Mouse (Mus musculus): Measurements from ENCODE around the gene Amn. TPM values are rescaled to one million over a fixed set of nuclear protein-coding genes. Genes with fewer than 3 reads are reported as not detected.

Gene Amn
- total and polyA plus RNA-seq, 3 experiments = 0.12 to 0.14 TPM; not detected in 1

DNA sequence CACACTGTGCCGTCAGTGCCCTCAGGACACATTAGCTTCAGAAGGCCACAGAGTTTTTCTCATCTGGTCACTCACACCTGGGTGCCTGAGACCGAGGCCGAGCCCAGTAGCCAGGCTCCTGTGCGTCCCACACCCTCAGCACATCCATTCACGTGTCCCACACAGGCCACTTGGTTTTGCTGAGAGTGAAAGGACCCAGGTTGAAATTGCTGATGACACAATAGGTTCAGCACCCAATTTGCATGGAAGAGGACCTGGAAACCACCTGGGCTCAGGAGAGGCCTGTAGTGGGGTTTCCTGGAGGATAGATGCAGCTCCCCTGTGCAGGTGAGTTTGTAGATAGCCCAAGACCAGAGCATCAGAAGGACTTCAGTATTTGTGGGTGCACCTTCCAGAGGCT is 32.5 kb upstream of the Amn start (continued):
- no peak for TF ChIP-seq JUND (IDR thresholded peaks at IDR 0.05; ENCODE audit: low read depth, low read length)
- TF ChIP-seq USF2 (IDR thresholded peaks at IDR 0.05; ENCODE audit: borderline replicate concordance in 1 of 2, insufficient read depth in 1 of 2, low read depth in 1 of 2, low read length in 2 of 2) = no peak

DNA sequence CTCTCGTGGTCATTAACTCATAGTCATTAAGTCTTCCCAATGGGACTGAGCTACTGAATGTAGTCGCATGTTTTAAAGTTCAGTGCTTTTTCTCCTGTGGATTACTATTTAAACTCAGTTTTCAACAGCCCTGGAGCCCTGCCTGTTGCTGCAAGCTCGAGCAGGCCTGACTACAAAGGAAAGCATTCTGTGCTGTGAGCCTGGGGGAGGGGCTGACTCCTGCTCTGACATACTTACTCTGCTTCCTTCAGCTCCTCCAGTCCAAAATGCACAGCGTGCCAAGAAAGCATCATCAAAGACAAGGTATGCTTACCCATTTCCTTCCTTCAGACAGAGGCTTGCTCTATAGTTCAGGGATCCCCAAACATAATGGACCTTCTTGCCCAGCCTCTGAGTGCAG is 32.1 kb upstream of the Amn start:
- Histone ChIP-seq H3K27ac (ENCODE audit: control insufficient read depth, low read depth, low read length) (no peak overlapping the region), H3K79me2 (ENCODE audit: control insufficient read depth, insufficient read depth, low read length, poor library complexity) (no peaks in the 10 kb centered on the region), H3K4me1 (ENCODE audit: control insufficient read depth in 1 of 2, insufficient read depth in 2 of 2, low read length in 2 of 2) (no peaks in the 10 kb centered on the region), H3K36me3 (ENCODE audit: control insufficient read depth in 1 of 2, insufficient read depth in 2 of 2, low read length in 2 of 2) (peaks cover 0 to 8% of the 10 kb centered on the region in 2 experiments; a peak in 2 of 4 replicates), H3K9me3 (replicated peaks; ENCODE audit: insufficient read depth, low read length) (no peaks in the 10 kb centered on the region), H3K27me3 (ENCODE audit: control insufficient read depth in 1 of 2, insufficient read depth in 2 of 2, low read length in 2 of 2) (no peaks in the 10 kb centered on the region), H3K4me3 (ENCODE audit: control insufficient read depth in 1 of 2, insufficient read depth in 1 of 2, low read depth in 2 of 2, low read length in 2 of 2) (no peak overlapping the region), H3K9ac (ENCODE audit: control insufficient read depth, low read depth, low read length, poor library complexity, severe bottlenecking) (no peak overlapping the region)
- no peak for DNase-seq (ENCODE audit: low read depth, low spot score)
- TF ChIP-seq MAFK (IDR thresholded peaks at IDR 0.05; ENCODE audit: borderline replicate concordance, low read depth, low read length) = no peak
- no peak for TF ChIP-seq ZC3H11A (IDR thresholded peaks at IDR 0.05; ENCODE audit: low read depth, low read length)
- no peak for TF ChIP-seq CTCF (IDR thresholded peaks at IDR 0.05 in 2 of 3, conservative IDR thresholded peaks at IDR 0.05 in 1 of 3; ENCODE audit: control insufficient read depth in 1 of 3, insufficient read depth in 1 of 3, low read depth in 2 of 3, low read length in 3 of 3, poor library complexity in 1 of 3, severe bottlenecking in 1 of 3)
- TF ChIP-seq ZKSCAN1 (IDR thresholded peaks at IDR 0.05; ENCODE audit: low read depth, low read length) = no peak
- TF ChIP-seq MEF2A (IDR thresholded peaks at IDR 0.05; ENCODE audit: extremely low read depth, insufficient replicate concordance, low read depth, low read length, poor library complexity, severe bottlenecking) = no peak
- TF ChIP-seq TBP (IDR thresholded peaks at IDR 0.05; ENCODE audit: low read depth, low read length) = no peak
- TF ChIP-seq HCFC1 (IDR thresholded peaks at IDR 0.05; ENCODE audit: low read depth, low read length) = no peak
- no peak for TF ChIP-seq NELFE (IDR thresholded peaks at IDR 0.05; ENCODE audit: low read depth, low read length)
- TF ChIP-seq TCF12 (IDR thresholded peaks at IDR 0.05; ENCODE audit: low read depth, low read length) = no peak
- TF ChIP-seq MAZ (IDR thresholded peaks at IDR 0.05; ENCODE audit: low read depth, low read length) = no peak
- TF ChIP-seq EP300 (IDR thresholded peaks at IDR 0.05; ENCODE audit: low read depth in 1 of 2, low read length in 2 of 2) = no peak
- no peak for TF ChIP-seq GATA1 (IDR thresholded peaks at IDR 0.05; ENCODE audit: low read depth, low read length)
- TF ChIP-seq MXI1 (IDR thresholded peaks at IDR 0.05; ENCODE audit: low read depth, low read length) = no peak
- no peak for TF ChIP-seq SMC3 (IDR thresholded peaks at IDR 0.05; ENCODE audit: low read depth, low read length)
- TF ChIP-seq BHLHE40 (IDR thresholded peaks at IDR 0.05; ENCODE audit: borderline replicate concordance, low read depth, low read length) = no peak
- TF ChIP-seq GABPA (IDR thresholded peaks at IDR 0.05; ENCODE audit: low read depth, low read length) = no peak
- TF ChIP-seq ZMIZ1 (IDR thresholded peaks at IDR 0.05; ENCODE audit: low read depth, low read length) = no peak
- TF ChIP-seq JUND (IDR thresholded peaks at IDR 0.05; ENCODE audit: low read depth, low read length) = no peak

All from MEL (cell line).